Mouse (Mus musculus) ES-Bruce4 (cell line): ENCODE measurements at regions not wholly inside any gene's neighbourhood (a gene's known extent, or its start where the extent isn't known, plus 50 kb on each side); places are given as distances from the start of the nearest gene placed in this dataset.

Experiments used
- CTCF ChIP-seq: IDR thresholded peaks from one replicate; pipeline ENCODE4 v1.8.1; 2011; ENCODE audit warnings: low read depth, low read length
- EP300 ChIP-seq: IDR thresholded peaks from 2 replicates; pipeline ENCODE4 v1.6.1; 2011; ENCODE audit warnings: low read depth, low read length; ENCODE audit not compliant: insufficient read depth
- POLR2A ChIP-seq: IDR thresholded peaks from one replicate; pipeline ENCODE4 v1.8.1; 2011; ENCODE audit warnings: low read length; ENCODE audit not compliant: insufficient read depth

- TF ChIP-seq POLR2A = no peak
- TF ChIP-seq CTCF = no peak
- no peak for TF ChIP-seq EP300
Measured at GRCm38 (mm10) chr3:21564211-21564781, 512.2 kb upstream of the Tbl1xr1 start.
